Mouse (Mus musculus) ovary, postnatal 14 days (tissue): ENCODE data around the gene Cryab.
A peak's percentile ranks its signal among the peaks of the same experiment; 100 is the strongest.

ENCODE experiments used
- DNase-seq: peaks from one replicate; pipeline ENCODE4 v3.0.0; 2022; ENCODE audit warnings: low spot score

Gene Cryab

GRCm38 (mm10) chr9:50742744-50743143 lies 8.4 kb upstream of the Cryab start:
- DNase-seq: no peak

- no peak for DNase-seq
Measured at GRCm38 (mm10) chr9:50745806-50746205, 5.3 kb upstream of the Cryab start.

GRCm38 (mm10) chr9:50746214-50746677 lies 4.9 kb upstream of the Cryab start, which contains the start of gene 2310030G06Rik:
Gene 2310030G06Rik (minus strand): TSS chr9:50746536.
- DNase-seq: no peak

DNA sequence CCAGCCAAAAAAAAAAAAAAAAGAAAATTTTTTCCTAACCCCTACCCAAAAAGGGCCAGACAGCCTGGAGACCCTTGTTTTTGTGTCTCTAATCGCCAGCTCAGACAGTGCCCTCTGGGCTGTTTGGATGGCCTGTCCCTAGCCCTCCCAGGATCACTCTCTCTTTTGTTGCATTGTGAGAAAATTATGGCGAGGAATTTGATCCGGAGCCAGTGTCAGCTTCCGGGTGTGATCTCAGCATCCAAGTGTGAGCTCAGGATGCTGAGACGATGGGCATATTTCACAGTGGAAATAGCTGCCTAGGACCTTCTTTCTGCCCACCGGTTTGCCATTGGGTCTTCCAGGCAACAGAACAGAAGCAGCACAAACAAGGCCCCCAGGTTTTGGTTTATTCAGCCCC lies 419 bp upstream of the Cryab start:
- DNase-seq: no peak

- DNase-seq: no peak
Measured at GRCm38 (mm10) chr9:50752054-50752602, 1.0 kb downstream of the Cryab start, which contains the start of gene Hspb2. Gene Hspb2 (minus strand): TSS chr9:50752354.

DNA sequence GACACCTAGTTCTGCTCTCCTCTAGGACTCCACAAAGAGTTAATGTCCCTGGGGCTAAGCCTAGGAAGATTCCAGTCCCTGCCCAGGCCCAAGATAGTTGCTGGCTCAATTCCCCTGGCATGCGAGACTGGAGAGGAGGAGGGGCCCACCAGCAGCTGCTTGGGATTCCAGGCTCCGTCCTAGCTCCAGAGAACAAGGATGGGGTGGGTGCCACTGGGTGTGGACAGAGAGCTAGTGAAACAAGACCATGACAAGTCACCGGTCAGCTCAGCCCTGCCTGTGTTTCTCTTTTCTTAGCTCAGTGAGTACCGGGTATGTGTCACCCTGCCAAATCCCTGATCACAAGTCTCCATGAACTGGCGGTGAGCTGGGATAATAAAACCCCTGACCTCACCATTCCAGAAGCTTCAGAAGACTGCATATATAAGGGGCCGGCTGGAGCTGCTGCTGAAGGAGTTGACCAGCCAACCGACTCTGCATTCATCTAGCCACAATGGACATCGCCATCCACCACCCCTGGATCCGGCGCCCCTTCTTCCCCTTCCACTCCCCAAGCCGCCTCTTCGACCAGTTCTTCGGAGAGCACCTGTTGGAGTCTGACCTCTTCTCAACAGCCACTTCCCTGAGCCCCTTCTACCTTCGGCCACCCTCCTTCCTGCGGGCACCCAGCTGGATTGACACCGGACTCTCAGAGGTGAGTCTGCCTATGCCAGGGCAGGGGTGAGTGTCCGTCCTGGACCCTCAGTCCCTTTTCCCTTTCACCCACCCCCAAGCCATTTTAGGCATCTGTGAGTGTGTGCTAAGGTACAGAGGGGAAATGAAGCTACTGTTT lies 1.9 kb downstream of the Cryab start:
- peak; percentile 60 for DNase-seq

- DNase-seq: no peak
Measured at GRCm38 (mm10) chr9:50753947-50754346, 2.8 kb downstream of the Cryab start.

DNA sequence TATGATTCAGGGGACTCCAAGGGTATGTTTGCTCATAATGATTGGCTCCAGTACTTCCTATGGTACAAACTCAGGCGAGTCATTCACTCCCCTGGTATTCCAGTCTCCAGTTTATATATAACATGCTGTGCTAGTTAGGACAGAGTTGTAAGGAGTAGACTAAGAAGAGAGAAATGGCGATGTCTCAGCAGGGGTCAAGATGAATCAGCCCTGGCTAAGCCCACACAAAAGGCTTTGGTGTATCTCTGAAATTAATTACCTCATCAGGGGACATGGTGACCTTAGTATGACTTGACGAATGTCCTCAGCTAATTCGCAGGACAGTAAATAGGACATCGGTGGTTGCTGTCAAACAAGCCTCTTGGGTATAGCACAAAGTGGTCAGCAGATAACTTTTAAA lies 5.6 kb downstream of the Cryab start:
- DNase-seq: no peak

- DNase-seq: no peak
Measured at GRCm38 (mm10) chr9:50761520-50762243, 10.6 kb downstream of the Cryab start.

DNA sequence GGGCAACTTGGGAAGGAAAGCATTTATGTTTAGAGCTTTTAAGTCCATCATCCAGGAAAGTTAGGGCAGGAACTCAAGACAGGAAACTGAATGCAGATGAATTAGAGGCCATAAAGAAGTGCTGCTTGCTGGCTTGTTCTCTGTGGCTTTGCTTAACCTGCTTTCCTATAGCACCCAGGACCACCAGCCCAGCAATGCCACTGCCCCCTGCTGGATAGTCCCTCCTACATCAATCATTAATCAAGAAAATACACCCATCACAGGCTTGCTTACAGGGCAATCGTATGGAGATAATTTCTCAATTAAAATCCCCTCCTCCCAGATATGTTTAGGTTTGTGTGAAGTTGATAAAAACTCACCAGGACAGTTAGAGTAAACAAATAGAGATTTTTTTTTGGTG lies 12.2 kb downstream of the Cryab start:
- DNase-seq: no peak

- no peak for DNase-seq
Measured at GRCm38 (mm10) chr9:50767531-50768106, 16.5 kb downstream of the Cryab start.

DNA sequence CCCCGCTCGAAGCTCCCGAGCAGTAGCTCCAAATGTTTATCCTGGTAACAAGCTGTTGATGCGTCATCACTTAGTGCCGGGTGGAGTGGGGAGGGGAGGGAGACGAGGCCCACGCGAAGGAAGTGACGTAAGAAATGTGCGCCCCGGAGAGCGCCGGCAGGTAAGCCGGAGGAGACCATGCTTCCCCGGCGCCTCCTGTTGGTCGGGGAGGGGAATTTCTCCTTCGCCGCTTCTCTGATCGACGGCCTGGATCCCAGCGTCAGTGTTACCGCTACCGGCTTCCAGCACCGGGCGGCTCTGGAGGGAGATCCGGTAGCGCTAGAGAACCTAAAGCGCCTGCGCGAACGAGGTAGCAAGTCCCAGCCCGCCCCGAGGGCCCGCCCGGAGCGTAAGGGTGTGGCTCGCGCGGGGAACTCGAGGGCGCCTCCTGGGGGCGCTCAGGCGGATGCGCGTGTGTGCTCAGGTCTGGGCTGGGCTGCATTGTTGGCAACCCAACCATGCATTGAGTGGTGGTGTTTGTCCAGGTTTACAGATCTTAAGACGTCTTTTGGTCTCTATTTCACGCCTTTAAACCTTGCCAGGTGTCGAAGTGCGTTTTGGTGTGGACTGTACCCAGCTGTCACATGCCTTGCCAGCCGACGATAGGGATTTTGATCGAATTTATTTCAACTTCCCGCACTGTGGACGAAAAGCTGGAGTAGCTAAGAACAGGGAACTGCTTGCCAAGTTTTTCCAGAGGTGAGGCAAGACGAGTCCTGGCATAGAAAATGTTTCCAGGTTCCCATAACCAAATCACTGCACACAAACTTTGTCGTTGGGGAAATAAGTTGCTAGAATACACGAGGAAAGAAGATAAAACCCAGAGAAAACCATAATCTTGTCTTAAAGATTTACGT lies 17.2 kb downstream of the Cryab start, which contains the start of gene Fdxacb1:
Gene Fdxacb1 (plus strand): TSS at position 130 of the 896 bp plus-strand sequence.
- DNase-seq: peak; percentile 97

DNA sequence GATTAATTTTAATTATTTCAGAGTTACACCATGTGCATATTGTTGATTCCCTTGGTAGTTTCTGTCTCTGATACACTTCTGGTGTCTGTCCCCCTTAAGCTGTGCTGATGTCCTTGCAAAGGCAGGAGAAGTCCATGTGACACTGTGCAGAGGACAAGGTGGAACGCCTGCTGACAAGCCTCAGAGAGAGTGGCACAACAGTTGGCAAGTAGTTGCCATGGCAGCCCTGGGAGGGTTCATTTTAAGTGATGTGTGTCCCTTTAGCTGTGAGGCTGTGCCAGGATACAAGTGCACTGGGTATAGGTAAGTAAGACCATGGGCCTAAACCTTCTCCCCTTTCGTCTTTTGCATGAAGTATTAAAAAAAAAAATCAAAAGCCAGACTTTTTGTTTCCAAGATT lies 18.9 kb downstream of the Cryab start:
- DNase-seq: no peak

DNA sequence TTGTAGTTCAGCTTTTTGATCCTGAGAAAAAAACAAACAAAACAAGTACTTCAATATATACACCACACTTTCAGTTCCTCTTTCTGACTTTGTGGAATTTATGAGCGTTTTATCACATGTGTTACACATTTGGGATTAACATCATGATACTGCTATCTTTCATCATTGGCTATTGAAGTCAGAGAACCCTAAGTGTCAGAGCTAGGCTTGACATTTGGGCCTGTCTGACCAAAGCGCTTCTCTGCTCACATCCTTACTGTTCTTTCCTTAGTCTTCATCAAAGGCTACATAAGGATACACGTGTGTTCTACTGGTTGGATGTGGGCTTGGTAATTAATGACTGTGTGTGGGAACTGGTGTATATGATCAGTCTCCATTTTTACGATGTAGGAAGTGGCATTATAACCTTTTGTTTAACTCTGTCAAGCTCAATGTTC lies 22.9 kb downstream of the Cryab start:
- DNase-seq: no peak

DNA sequence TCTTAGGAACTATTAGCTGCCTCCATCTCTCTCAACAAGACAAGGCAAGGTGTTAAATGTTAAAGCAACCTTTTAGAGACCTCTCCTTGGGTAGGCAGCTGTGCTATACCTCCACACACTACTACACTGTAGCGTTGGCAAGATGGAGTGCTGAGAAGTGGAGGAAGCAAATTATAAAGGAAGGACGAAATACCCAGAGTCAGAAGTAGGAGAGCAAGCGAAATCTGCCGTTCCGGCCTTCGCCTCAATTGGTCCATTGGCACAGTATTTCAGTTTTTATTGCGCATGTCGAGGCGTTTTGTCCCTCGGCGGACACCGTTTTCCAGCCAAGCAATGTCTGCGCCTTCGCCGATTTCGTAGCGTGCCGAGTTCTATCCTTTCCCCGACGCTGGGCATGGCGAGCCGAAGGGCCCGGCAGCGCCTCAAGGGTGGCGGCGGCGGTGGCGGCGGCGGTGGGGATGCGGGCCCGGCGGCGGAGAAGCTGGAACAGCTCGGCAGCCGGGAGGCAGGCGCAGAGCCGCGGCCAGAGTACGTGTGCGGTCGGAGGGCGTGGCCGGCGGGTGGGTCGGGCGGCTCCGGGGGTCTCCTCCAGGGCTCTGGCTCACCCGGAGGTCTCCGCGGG lies 24.0 kb downstream of the Cryab start, which contains the start of the genes Alg9 and 1110032A03Rik:
Gene Alg9 (plus strand): TSS at position 29 of the 622 bp plus-strand sequence.
Gene 1110032A03Rik (minus strand): TSS at position 530 of the 622 bp plus-strand sequence.
- DNase-seq: peak; percentile 89

DNA sequence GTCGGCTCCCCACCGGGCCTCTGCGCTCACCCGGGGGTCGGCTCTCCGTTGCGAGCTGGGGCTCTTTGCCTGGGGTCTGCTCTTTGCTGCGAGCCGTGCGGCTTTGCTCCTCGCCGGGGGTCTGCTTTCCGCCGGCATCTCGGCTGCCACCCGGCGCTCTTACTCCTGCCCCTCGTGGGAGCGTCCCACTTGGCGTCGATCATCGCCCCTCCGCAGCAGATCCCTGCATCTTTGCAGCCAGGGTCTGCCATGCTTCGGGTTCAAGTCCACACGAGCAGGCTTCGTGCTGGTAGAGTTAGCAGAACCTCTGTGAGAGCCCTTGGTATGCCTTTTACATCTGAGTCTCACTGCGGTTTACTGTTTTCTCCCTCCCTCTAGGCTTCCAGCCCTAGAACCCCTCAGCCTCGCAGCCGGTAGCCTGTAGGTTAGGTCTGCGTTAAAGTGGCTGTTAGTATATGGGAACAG lies 24.6 kb downstream of the Cryab start:
- DNase-seq: no peak

- DNase-seq: no peak
Measured at GRCm38 (mm10) chr9:50776162-50776760, 25.1 kb downstream of the Cryab start.

DNA sequence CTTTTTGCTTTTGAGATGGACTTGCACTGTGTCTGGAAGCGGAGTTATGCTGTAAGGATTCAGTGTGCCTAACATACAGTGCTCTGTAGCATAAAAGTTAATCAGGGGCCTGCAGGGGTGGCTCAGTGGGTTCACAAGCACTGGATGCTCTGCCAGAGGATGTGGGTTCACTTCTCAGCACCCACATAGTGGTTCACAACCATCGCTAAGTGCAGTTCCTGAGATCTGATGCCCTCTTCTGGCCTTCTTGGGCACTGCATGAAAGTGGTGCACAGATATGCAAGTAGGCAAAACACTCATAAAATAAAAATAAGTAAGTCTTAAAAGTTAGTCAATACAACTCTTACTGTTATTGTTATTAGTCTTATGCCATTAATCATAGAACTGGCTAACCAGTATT lies 31.0 kb downstream of the Cryab start:
- no peak for DNase-seq

- no peak for DNase-seq
Measured at GRCm38 (mm10) chr9:50795266-50795665, 44.1 kb downstream of the Cryab start.

GRCm38 (mm10) chr9:50796776-50797175 lies 45.7 kb downstream of the Cryab start:
- DNase-seq: no peak
